Mouse (Mus musculus) kidney, postnatal 14 days (tissue): ENCODE results near the gene Nf2.
A peak's percentile ranks its signal among the peaks of the same experiment; 100 is the strongest.

Experiments used
- DNase-seq: peaks from one replicate; pipeline ENCODE4 v3.0.0; 2022; ENCODE audit warnings: mixed read lengths

The Nf2 gene

GRCm38 (mm10) chr11:4740785-4741184 lies 108.6 kb downstream of the Nf2 start:
- DNase-seq, result no peak

GRCm38 (mm10) chr11:4738719-4739118 lies 110.6 kb downstream of the Nf2 start:
- DNase-seq, result no peak

- no peak for DNase-seq
Measured at GRCm38 (mm10) chr11:4737682-4738081, 111.7 kb downstream of the Nf2 start.

GRCm38 (mm10) chr11:4736355-4736754 lies 113.0 kb downstream of the Nf2 start:
- DNase-seq, result no peak

GRCm38 (mm10) chr11:4734179-4734578 lies 115.2 kb downstream of the Nf2 start:
- DNase-seq, result no peak

GRCm38 (mm10) chr11:4731781-4732180 lies 117.6 kb downstream of the Nf2 start:
- DNase-seq, result no peak

- DNase-seq, result no peak
Measured at GRCm38 (mm10) chr11:4730913-4731312, 118.4 kb downstream of the Nf2 start.

GRCm38 (mm10) chr11:4730096-4730495 lies 119.2 kb downstream of the Nf2 start:
- no peak for DNase-seq

- DNase-seq, result peak; percentile 35
Measured at GRCm38 (mm10) chr11:4729603-4730002, 119.7 kb downstream of the Nf2 start.

GRCm38 (mm10) chr11:4721728-4722127 lies 127.6 kb downstream of the Nf2 start:
- no peak for DNase-seq

GRCm38 (mm10) chr11:4720900-4721580 lies 128.3 kb downstream of the Nf2 start:
- no peak for DNase-seq

GRCm38 (mm10) chr11:4720393-4720792 lies 128.9 kb downstream of the Nf2 start:
- DNase-seq, result no peak

- DNase-seq, result no peak
Measured at GRCm38 (mm10) chr11:4719961-4720360, 129.4 kb downstream of the Nf2 start.

- no peak for DNase-seq
Measured at GRCm38 (mm10) chr11:4718548-4718947, 130.8 kb downstream of the Nf2 start.

GRCm38 (mm10) chr11:4716530-4717236 lies 132.7 kb downstream of the Nf2 start:
- no peak for DNase-seq
